Mouse (Mus musculus): Measurements from ENCODE around the gene Gal3st1. TPM values are rescaled to one million over a fixed set of nuclear protein-coding genes. Genes with fewer than 3 reads are reported as not detected.

Gene Gal3st1
- polyA plus RNA-seq, 1 experiment from 2014 or later = 1.5 TPM

- Histone ChIP-seq H3K27me3 (replicated peaks; ENCODE audit: control insufficient read depth, insufficient read depth, low read length) (no peaks in the 10 kb centered on the region; the same call in 1 of the 2 replicates), H3K9ac (ENCODE audit: low read depth, low read length) (no peak overlapping the region), H3K4me3 (ENCODE audit: low read depth, low read length) (no peak overlapping the region), H3K9me3 (ENCODE audit: control insufficient read depth, low read length) (no peaks in the 10 kb centered on the region), H3K27ac (ENCODE audit: low read depth, low read length) (no peak overlapping the region), H3K4me2 (no peak overlapping the region), H3K36me3 (ENCODE audit: control insufficient read depth, insufficient read depth, low read length) (no peaks in the 10 kb centered on the region), H3K4me1 (replicated peaks; ENCODE audit: control insufficient read depth, insufficient read depth, low read length) (no peaks in the 10 kb centered on the region)
- WGBS = 69% methylated on average over 7 of the region's 7 CpGs
- ATAC-seq (replicated peaks; ENCODE audit: low FRiP score) (no peak), DNase-seq (ENCODE audit: low spot score) (no peak)
Observed at GRCm38 (mm10) chr11:4033471-4033870, 50.0 kb downstream of the Gal3st1 start.

- 39% methylated on average over 4 of the region's 4 CpGs for WGBS
- ATAC-seq (replicated peaks; ENCODE audit: low FRiP score) = no peak
- Histone ChIP-seq H3K4me2 (no peak overlapping the region), H3K9ac (ENCODE audit: low read depth, low read length) (no peak overlapping the region), H3K36me3 (ENCODE audit: control insufficient read depth, insufficient read depth, low read length) (no peaks in the 10 kb centered on the region), H3K4me1 (replicated peaks; ENCODE audit: control insufficient read depth, insufficient read depth, low read length) (no peaks in the 10 kb centered on the region), H3K4me3 (ENCODE audit: low read depth, low read length) (no peak overlapping the region), H3K9me3 (ENCODE audit: control insufficient read depth, low read length) (no peaks in the 10 kb centered on the region), H3K27me3 (replicated peaks; ENCODE audit: control insufficient read depth, insufficient read depth, low read length) (no peaks in the 10 kb centered on the region; the same call in 1 of the 2 replicates), H3K27ac (ENCODE audit: low read depth, low read length) (no peak overlapping the region)
- DNase-seq (ENCODE audit: low spot score) = no peak
Observed at GRCm38 (mm10) chr11:4034169-4034568, 50.7 kb downstream of the Gal3st1 start.

- Histone ChIP-seq H3K27me3 (replicated peaks; ENCODE audit: control insufficient read depth, insufficient read depth, low read length) (no peaks in the 10 kb centered on the region; the same call in 1 of the 2 replicates), H3K4me3 (ENCODE audit: low read depth, low read length) (no peak overlapping the region), H3K27ac (ENCODE audit: low read depth, low read length) (no peak overlapping the region), H3K9ac (ENCODE audit: low read depth, low read length) (no peak overlapping the region), H3K36me3 (ENCODE audit: control insufficient read depth, insufficient read depth, low read length) (no peaks in the 10 kb centered on the region), H3K4me1 (replicated peaks; ENCODE audit: control insufficient read depth, insufficient read depth, low read length) (no peaks in the 10 kb centered on the region), H3K4me2 (no peak overlapping the region), H3K9me3 (ENCODE audit: control insufficient read depth, low read length) (no peaks in the 10 kb centered on the region)
- WGBS = 63% methylated on average over 18 of the region's 18 CpGs
- no peak for DNase-seq (ENCODE audit: low spot score)
- ATAC-seq (replicated peaks; ENCODE audit: low FRiP score) = no peak; the same call in 1 of the 2 replicates
Observed at GRCm38 (mm10) chr11:4035116-4035892, 51.9 kb downstream of the Gal3st1 start.

GRCm38 (mm10) chr11:4035916-4036315 lies 52.5 kb downstream of the Gal3st1 start:
- ATAC-seq (replicated peaks; ENCODE audit: low FRiP score) (no peak), DNase-seq (ENCODE audit: low spot score) (no peak)
- no peaks in the 10 kb centered on the region; the same call in 1 of the 2 replicates for H3K27me3 ChIP-seq (replicated peaks; ENCODE audit: control insufficient read depth, insufficient read depth, low read length)
- H3K4me1 ChIP-seq (replicated peaks; ENCODE audit: control insufficient read depth, insufficient read depth, low read length) = no peaks in the 10 kb centered on the region
- no peak overlapping the region for H3K9ac ChIP-seq (ENCODE audit: low read depth, low read length)
- WGBS = 86% methylated on average over 6 of the region's 6 CpGs
- no peaks in the 10 kb centered on the region for H3K36me3 ChIP-seq (ENCODE audit: control insufficient read depth, insufficient read depth, low read length)
- no peaks in the 10 kb centered on the region for H3K9me3 ChIP-seq (ENCODE audit: control insufficient read depth, low read length)
- no peak overlapping the region for H3K4me3 ChIP-seq (ENCODE audit: low read depth, low read length)
- no peak overlapping the region for H3K27ac ChIP-seq (ENCODE audit: low read depth, low read length)
- no peak overlapping the region for H3K4me2 ChIP-seq

GRCm38 (mm10) chr11:4036365-4037084 lies 53.1 kb downstream of the Gal3st1 start:
- H3K4me3 ChIP-seq (ENCODE audit: low read depth, low read length) = no peak overlapping the region
- H3K36me3 ChIP-seq (ENCODE audit: control insufficient read depth, insufficient read depth, low read length) = no peaks in the 10 kb centered on the region
- ATAC-seq (replicated peaks; ENCODE audit: low FRiP score) = no peak
- no peak overlapping the region for H3K9ac ChIP-seq (ENCODE audit: low read depth, low read length)
- no peak for DNase-seq (ENCODE audit: low spot score)
- H3K4me1 ChIP-seq (replicated peaks; ENCODE audit: control insufficient read depth, insufficient read depth, low read length) = no peaks in the 10 kb centered on the region
- no peaks in the 10 kb centered on the region for H3K9me3 ChIP-seq (ENCODE audit: control insufficient read depth, low read length)
- H3K27me3 ChIP-seq (replicated peaks; ENCODE audit: control insufficient read depth, insufficient read depth, low read length) = no peaks in the 10 kb centered on the region; the same call in 1 of the 2 replicates
- WGBS = 64% methylated on average over 9 of the region's 9 CpGs
- no peak overlapping the region for H3K4me2 ChIP-seq
- H3K27ac ChIP-seq (ENCODE audit: low read depth, low read length) = no peak overlapping the region

- no peak for ATAC-seq (replicated peaks; ENCODE audit: low FRiP score)
- Histone ChIP-seq H3K27ac (ENCODE audit: low read depth, low read length) (no peak overlapping the region), H3K9ac (ENCODE audit: low read depth, low read length) (no peak overlapping the region), H3K4me3 (ENCODE audit: low read depth, low read length) (no peak overlapping the region), H3K9me3 (ENCODE audit: control insufficient read depth, low read length) (no peaks in the 10 kb centered on the region), H3K36me3 (ENCODE audit: control insufficient read depth, insufficient read depth, low read length) (no peaks in the 10 kb centered on the region), H3K4me2 (no peak overlapping the region), H3K27me3 (replicated peaks; ENCODE audit: control insufficient read depth, insufficient read depth, low read length) (no peaks in the 10 kb centered on the region), H3K4me1 (replicated peaks; ENCODE audit: control insufficient read depth, insufficient read depth, low read length) (no peaks in the 10 kb centered on the region)
- WGBS = 92% methylated on average over 4 of the region's 4 CpGs
- no peak for DNase-seq (ENCODE audit: low spot score)
Observed at GRCm38 (mm10) chr11:4039951-4040350, 56.5 kb downstream of the Gal3st1 start.

- no peaks in the 10 kb centered on the region for H3K9me3 ChIP-seq (ENCODE audit: control insufficient read depth, low read length)
- WGBS = 76% methylated on average over 6 of the region's 6 CpGs
- H3K27me3 ChIP-seq (replicated peaks; ENCODE audit: control insufficient read depth, insufficient read depth, low read length) = no peaks in the 10 kb centered on the region
- H3K4me3 ChIP-seq (ENCODE audit: low read depth, low read length) = no peak overlapping the region
- no peaks in the 10 kb centered on the region for H3K36me3 ChIP-seq (ENCODE audit: control insufficient read depth, insufficient read depth, low read length)
- DNase-seq (ENCODE audit: low spot score) (no peak), ATAC-seq (replicated peaks; ENCODE audit: low FRiP score) (no peak)
- no peak overlapping the region for H3K4me2 ChIP-seq
- H3K27ac ChIP-seq (ENCODE audit: low read depth, low read length) = no peak overlapping the region
- H3K9ac ChIP-seq (ENCODE audit: low read depth, low read length) = no peak overlapping the region
- no peaks in the 10 kb centered on the region for H3K4me1 ChIP-seq (replicated peaks; ENCODE audit: control insufficient read depth, insufficient read depth, low read length)
Observed at GRCm38 (mm10) chr11:4041123-4041625, 57.7 kb downstream of the Gal3st1 start.

GRCm38 (mm10) chr11:4043081-4043480 lies 59.6 kb downstream of the Gal3st1 start:
- H3K4me1 ChIP-seq (replicated peaks; ENCODE audit: control insufficient read depth, insufficient read depth, low read length) = no peaks in the 10 kb centered on the region
- H3K4me3 ChIP-seq (ENCODE audit: low read depth, low read length) = no peak overlapping the region
- WGBS = 83% methylated on average over 7 of the region's 7 CpGs
- H3K27ac ChIP-seq (ENCODE audit: low read depth, low read length) = no peak overlapping the region
- H3K9ac ChIP-seq (ENCODE audit: low read depth, low read length) = no peak overlapping the region
- DNase-seq (ENCODE audit: low spot score) (no peak), ATAC-seq (replicated peaks; ENCODE audit: low FRiP score) (no peak)
- no peak overlapping the region for H3K4me2 ChIP-seq
- H3K36me3 ChIP-seq (ENCODE audit: control insufficient read depth, insufficient read depth, low read length) = no peaks in the 10 kb centered on the region
- no peaks in the 10 kb centered on the region for H3K27me3 ChIP-seq (replicated peaks; ENCODE audit: control insufficient read depth, insufficient read depth, low read length)
- H3K9me3 ChIP-seq (ENCODE audit: control insufficient read depth, low read length) = no peaks in the 10 kb centered on the region
